Mouse (Mus musculus) liver, embryonic 13.5 days (tissue): Measurements from ENCODE around the gene Rhoq. TPM values are rescaled to one million over a fixed set of nuclear protein-coding genes. Genes with fewer than 3 reads are reported as not detected.

Source experiments
- ATAC-seq: fragments of 200-750 bp; cut with Nextera tagmentation; 2 replicates; pipeline ENCODE4 v1.8.0; 2017; ENCODE audit warnings: low read depth, mild to moderate bottlenecking, moderate number of reproducible peaks, moderate library complexity
- DNase-seq: peaks from one replicate; pipeline ENCODE4 v3.0.0; 2022
- H3K27ac ChIP-seq: fragments of 300-500 bp; sonication (generic); 2 replicates; pipeline ENCODE4 v1.5.1; 2015; ENCODE audit warnings: moderate library complexity, mild to moderate bottlenecking, inconsistent platforms
- H3K27me3 ChIP-seq: fragments of 300-500 bp; sonication (generic); 2 replicates; pipeline ENCODE4 v1.6.1; 2015; ENCODE audit warnings: mild to moderate bottlenecking, inconsistent platforms
- H3K36me3 ChIP-seq: fragments of 300-500 bp; sonication (generic); 2 replicates; pipeline ENCODE4 v1.6.1; 2015; ENCODE audit warnings: mild to moderate bottlenecking, inconsistent platforms
- H3K4me1 ChIP-seq: fragments of 300-500 bp; sonication (generic); replicated peaks from 2 replicates; pipeline ENCODE4 v1.6.1; 2015; ENCODE audit warnings: inconsistent platforms
- H3K4me2 ChIP-seq: fragments of 300-500 bp; sonication (generic); 2 replicates; pipeline ENCODE4 v1.6.1; 2015; ENCODE audit warnings: inconsistent platforms, mild to moderate bottlenecking, moderate library complexity
- H3K4me3 ChIP-seq: fragments of 300-500 bp; sonication (generic); replicated peaks from 2 replicates; pipeline ENCODE4 v1.5.1; 2015; ENCODE audit warnings: mild to moderate bottlenecking, inconsistent platforms
- H3K9ac ChIP-seq: fragments of 300-500 bp; sonication (generic); 2 replicates; pipeline ENCODE4 v1.6.1; 2015; ENCODE audit warnings: mild to moderate bottlenecking, inconsistent platforms
- H3K9me3 ChIP-seq: fragments of 300-500 bp; sonication (generic); replicated peaks from 2 replicates; pipeline ENCODE4 v1.6.1; 2016; ENCODE audit warnings: inconsistent platforms
- WGBS: fragments of 180-500 bp; shearing (Covaris S2); methylation state at CpG from one replicate; pipeline ENCODE4 v1.1.7; 2015; ENCODE audit not compliant: insufficient replicate concordance; 5-methylcytosine and 5-hydroxymethylcytosine counted together
- polyA plus RNA-seq: library from polyadenylated mRNA; unstranded; fragments of >200 nt; fragmentation: Nextera tagmentation; extraction: Ambion mirVana; gene quantifications from 2 replicates; pipeline ENCODE4 v1.2.1, GENCODE M21; 2015

The Rhoq gene
- polyA plus RNA-seq, 1 experiment from 2014 or later: 1.4 TPM

GRCm38 (mm10) chr17:86971860-86972259 is 9.0 kb downstream of the Rhoq start:
- 74% methylated on average over 7 of the region's 7 CpGs for whole genome bisulfite sequencing
- Histone ChIP-seq H3K4me2 (no peak overlapping the region), H3K4me1 (no peaks in the 10 kb centered on the region; the same call in 1 of the 2 replicates), H3K36me3 (no peaks in the 10 kb centered on the region; the same call in 1 of the 2 replicates), H3K9ac (no peak overlapping the region), H3K27ac (no peak overlapping the region), H3K4me3 (no peak overlapping the region), H3K9me3 (no peaks in the 10 kb centered on the region), H3K27me3 (no peaks in the 10 kb centered on the region)
- ATAC-seq: no peak
- DNase-seq: no peak

- H3K9me3 ChIP-seq: no peaks in the 10 kb centered on the region
- no peak overlapping the region for H3K27ac ChIP-seq
- H3K4me2 ChIP-seq: no peak overlapping the region
- WGBS: 65% methylated on average over 2 of the region's 2 CpGs
- no peak overlapping the region for H3K9ac ChIP-seq
- DNase-seq (no peak), ATAC-seq (peak; percentile 34; the same call in 1 of the 2 replicates)
- H3K4me1 ChIP-seq: no peaks in the 10 kb centered on the region; the same call in 1 of the 2 replicates
- H3K27me3 ChIP-seq: no peaks in the 10 kb centered on the region
- H3K36me3 ChIP-seq: no peaks in the 10 kb centered on the region; the same call in 1 of the 2 replicates
- no peak overlapping the region for H3K4me3 ChIP-seq
These were observed 10.2 kb downstream of the Rhoq start for GRCm38 (mm10) chr17:86973097-86973496.

- no peaks in the 10 kb centered on the region for H3K9me3 ChIP-seq
- no peaks in the 10 kb centered on the region; the same call in 1 of the 2 replicates for H3K4me1 ChIP-seq
- no peak overlapping the region for H3K4me3 ChIP-seq
- no peak overlapping the region for H3K4me2 ChIP-seq
- H3K27ac ChIP-seq: no peak overlapping the region
- ATAC-seq (no peak), DNase-seq (no peak)
- WGBS: 55% methylated on average over 10 of the region's 10 CpGs
- no peaks in the 10 kb centered on the region for H3K36me3 ChIP-seq
- H3K9ac ChIP-seq: no peak overlapping the region
- no peaks in the 10 kb centered on the region for H3K27me3 ChIP-seq
These were observed 13.5 kb downstream of the Rhoq start for GRCm38 (mm10) chr17:86976387-86976786.

GRCm38 (mm10) chr17:86978496-86978895 is 15.6 kb downstream of the Rhoq start:
- DNase-seq (no peak), ATAC-seq (no peak)
- 50% methylated on average over 6 of the region's 6 CpGs for WGBS
- Histone ChIP-seq H3K36me3 (no peaks in the 10 kb centered on the region), H3K9me3 (no peaks in the 10 kb centered on the region), H3K27ac (no peak overlapping the region), H3K4me3 (no peak overlapping the region), H3K4me1 (no peaks in the 10 kb centered on the region; the same call in 1 of the 2 replicates), H3K4me2 (no peak overlapping the region), H3K9ac (no peak overlapping the region), H3K27me3 (no peaks in the 10 kb centered on the region)

- no peaks in the 10 kb centered on the region for H3K36me3 ChIP-seq
- H3K9me3 ChIP-seq: no peaks in the 10 kb centered on the region
- H3K4me2 ChIP-seq: no peak overlapping the region
- no peaks in the 10 kb centered on the region for H3K4me1 ChIP-seq
- no peak for ATAC-seq
- no peak overlapping the region for H3K9ac ChIP-seq
- H3K27me3 ChIP-seq: no peaks in the 10 kb centered on the region
- H3K4me3 ChIP-seq: no peak overlapping the region
- H3K27ac ChIP-seq: no peak overlapping the region
- no peak for DNase-seq
- 60% methylated on average over 1 of the region's 1 CpGs for WGBS
These were observed 18.3 kb downstream of the Rhoq start for GRCm38 (mm10) chr17:86981205-86981604.

- 81% methylated on average over 2 of the region's 2 CpGs for WGBS
- Histone ChIP-seq H3K4me1 (peaks cover 3% of the 10 kb centered on the region), H3K9me3 (no peaks in the 10 kb centered on the region), H3K4me3 (no peak overlapping the region), H3K9ac (no peak overlapping the region), H3K27ac (no peak overlapping the region), H3K4me2 (no peak overlapping the region), H3K36me3 (no peaks in the 10 kb centered on the region), H3K27me3 (no peaks in the 10 kb centered on the region)
- ATAC-seq (no peak), DNase-seq (no peak)
These were observed 18.8 kb downstream of the Rhoq start for GRCm38 (mm10) chr17:86981701-86982100.

- H3K4me1 ChIP-seq: peaks cover 7% of the 10 kb centered on the region
- no peaks in the 10 kb centered on the region for H3K9me3 ChIP-seq
- DNase-seq (no peak), ATAC-seq (no peak)
- no peak overlapping the region for H3K4me3 ChIP-seq
- H3K9ac ChIP-seq: no peak overlapping the region
- no peaks in the 10 kb centered on the region for H3K36me3 ChIP-seq
- H3K27me3 ChIP-seq: no peaks in the 10 kb centered on the region
- WGBS: 68% methylated on average over 9 of the region's 9 CpGs
- H3K4me2 ChIP-seq: no peak overlapping the region
- H3K27ac ChIP-seq: no peak overlapping the region
These were observed 19.6 kb downstream of the Rhoq start for GRCm38 (mm10) chr17:86982497-86982896.

- no peak for DNase-seq
- H3K4me1 ChIP-seq: peaks cover 7% of the 10 kb centered on the region
These were observed 23.7 kb downstream of the Rhoq start for GRCm38 (mm10) chr17:86986449-86987138.

GRCm38 (mm10) chr17:86988161-86988560 is 25.3 kb downstream of the Rhoq start:
- no peak overlapping the region for H3K27ac ChIP-seq
- no peak overlapping the region for H3K9ac ChIP-seq
- H3K9me3 ChIP-seq: no peaks in the 10 kb centered on the region
- H3K4me2 ChIP-seq: no peak overlapping the region
- H3K36me3 ChIP-seq: no peaks in the 10 kb centered on the region
- 63% methylated on average over 5 of the region's 5 CpGs for WGBS
- H3K4me3 ChIP-seq: no peak overlapping the region
- DNase-seq: no peak
- no peak for ATAC-seq
- no peaks in the 10 kb centered on the region for H3K27me3 ChIP-seq
- peaks cover 7% of the 10 kb centered on the region for H3K4me1 ChIP-seq

More at GRCm38 (mm10) chr17:86986449-86987138, 23.7 kb downstream of the Rhoq start:
- Histone ChIP-seq H3K4me2 (no peak overlapping the region), H3K27me3 (no peaks in the 10 kb centered on the region), H3K4me3 (no peak overlapping the region), H3K27ac (no peak overlapping the region), H3K9me3 (no peaks in the 10 kb centered on the region), H3K9ac (no peak overlapping the region), H3K36me3 (no peaks in the 10 kb centered on the region)
- no peak for ATAC-seq
- WGBS: 64% methylated on average over 17 of the region's 17 CpGs

GRCm38 (mm10) chr17:86988601-86989184 is 25.8 kb downstream of the Rhoq start:
- Histone ChIP-seq H3K27me3 (no peaks in the 10 kb centered on the region), H3K27ac (no peak overlapping the region), H3K36me3 (no peaks in the 10 kb centered on the region), H3K9me3 (no peaks in the 10 kb centered on the region), H3K4me3 (no peak overlapping the region), H3K9ac (no peak overlapping the region), H3K4me2 (no peak overlapping the region), H3K4me1 (peaks cover 7% of the 10 kb centered on the region)
- no peak for ATAC-seq
- no peak for DNase-seq
- WGBS: 52% methylated on average over 6 of the region's 6 CpGs

- WGBS: 79% methylated on average over 8 of the region's 8 CpGs
- Histone ChIP-seq H3K9ac (no peak overlapping the region), H3K36me3 (no peaks in the 10 kb centered on the region), H3K9me3 (no peaks in the 10 kb centered on the region), H3K4me2 (no peak overlapping the region), H3K4me1 (peaks cover 7% of the 10 kb centered on the region), H3K27ac (no peak overlapping the region), H3K4me3 (no peak overlapping the region), H3K27me3 (no peaks in the 10 kb centered on the region)
- ATAC-seq: no peak
- no peak for DNase-seq
These were observed 28.4 kb downstream of the Rhoq start for GRCm38 (mm10) chr17:86991306-86991705.

GRCm38 (mm10) chr17:86997323-86997722 is 34.4 kb downstream of the Rhoq start:
- Histone ChIP-seq H3K9ac (no peak overlapping the region), H3K27ac (no peak overlapping the region), H3K9me3 (no peaks in the 10 kb centered on the region), H3K27me3 (no peaks in the 10 kb centered on the region), H3K4me1 (no peaks in the 10 kb centered on the region), H3K4me2 (no peak overlapping the region), H3K4me3 (no peak overlapping the region), H3K36me3 (no peaks in the 10 kb centered on the region)
- 81% methylated on average over 6 of the region's 6 CpGs for WGBS
- ATAC-seq (no peak), DNase-seq (no peak)
